Comparison of ENCODE assay signal across 9 mouse cellular contexts in genomic region chr10:11350243-11350974, GRCm38 (mm10). TPM values are rescaled to one million over a fixed set of nuclear protein-coding genes. Genes with fewer than 3 reads are reported as not detected.
DNase-seq lines count a peak whose midpoint lies in the region; ATAC-seq and TF ChIP-seq lines count a peak whose summit lies in the region.
"Not testable (repeated sequence)": the region's sequence is repeated elsewhere in the genome, so short reads cannot be mapped to it uniquely, and the experiment has no call there.
"Had no signal": no experiment of that assay in that cellular context is flagged by ENCODE, and none has a peak within 500 bp of the region (broad histone marks: within the 10 kb centered on the region; RNA-seq: fewer than 3 reads in every experiment).

No protein-coding gene starts in this region.

- not testable (repeated sequence) for H3K9ac ChIP-seq in intestine, embryonic 15.5 days; kidney, embryonic 15.5 days; liver, embryonic 12.5 days; lung, embryonic 14.5 days

- TF ChIP-seq CTCF in G1E (IDR thresholded peaks at IDR 0.05; ENCODE audit: low read depth, low read length); lung, embryonic 14.5 days (IDR thresholded peaks at IDR 0.05; ENCODE audit: low read depth): not testable (repeated sequence)

- 56% methylated on average over 3 of the region's 3 CpGs for WGBS in intestine, embryonic 15.5 days
- WGBS in kidney, embryonic 15.5 days = 44% methylated on average over 3 of the region's 3 CpGs
- WGBS in liver, embryonic 12.5 days (ENCODE audit: insufficient replicate concordance) = 57% methylated on average over 3 of the region's 3 CpGs
- 63% methylated on average over 3 of the region's 3 CpGs for WGBS in lung, embryonic 14.5 days

- DNase-seq in G1E (ENCODE audit: low spot score) = peak; percentile 25
- DNase-seq in lung, embryonic 14.5 days = peak; percentile 57
- peak; percentile 47 for DNase-seq in testis, postnatal 10 days (ENCODE audit: low spot score)

- peaks cover 35% of the 10 kb centered on the region for H3K4me1 ChIP-seq in G1E (ENCODE audit: insufficient read depth, low read depth, low read length)
- not testable (repeated sequence) for H3K4me1 ChIP-seq in intestine, embryonic 15.5 days (replicated peaks); kidney, embryonic 15.5 days; liver, embryonic 12.5 days; lung, embryonic 14.5 days (ENCODE audit: insufficient read depth)
- H3K4me1 ChIP-seq in megakaryocyte, embryonic 14.5 days = peaks cover 27% of the 10 kb centered on the region

- H3K9me3 ChIP-seq in G1E (replicated peaks); intestine, embryonic 15.5 days; kidney, embryonic 15.5 days (replicated peaks); liver, embryonic 12.5 days (replicated peaks); lung, embryonic 14.5 days (ENCODE audit: low read depth, low read length); megakaryocyte, embryonic 14.5 days: not testable (repeated sequence)

- H3K27ac ChIP-seq in intestine, embryonic 15.5 days; kidney, embryonic 15.5 days; liver, embryonic 12.5 days; lung, embryonic 14.5 days (ENCODE audit: low read depth): not testable (repeated sequence)

- not testable (repeated sequence) for H3K4me3 ChIP-seq in G1E (ENCODE audit: low read depth, low read length); intestine, embryonic 15.5 days (replicated peaks); kidney, embryonic 15.5 days (replicated peaks); liver, embryonic 12.5 days; lung, embryonic 14.5 days (ENCODE audit: low read depth, low read length)
- H3K4me3 ChIP-seq in megakaryocyte, embryonic 14.5 days (replicated peaks) = peak overlapping the region; percentile 53

- not testable (repeated sequence) for H3K4me2 ChIP-seq in intestine, embryonic 15.5 days (replicated peaks); kidney, embryonic 15.5 days; liver, embryonic 12.5 days; lung, embryonic 14.5 days

- not testable (repeated sequence) for H3K27me3 ChIP-seq in G1E (ENCODE audit: insufficient read depth, low read length); intestine, embryonic 15.5 days (replicated peaks); kidney, embryonic 15.5 days; liver, embryonic 12.5 days (replicated peaks); lung, embryonic 14.5 days (ENCODE audit: insufficient read depth, low read length); megakaryocyte, embryonic 14.5 days (replicated peaks)

- ATAC-seq in G1E (ENCODE audit: extremely low read depth, insufficient number of reproducible peaks, low FRiP score, poor library complexity, severe bottlenecking) = peak; percentile 83
- peak; percentile 40 for ATAC-seq in granulocyte monocyte progenitor cell, adult 5-6 weeks (replicated peaks; ENCODE audit: poor library complexity, severe bottlenecking)
- ATAC-seq in intestine, embryonic 15.5 days = peak; percentile 78
- ATAC-seq in kidney, embryonic 15.5 days (replicated peaks; ENCODE audit: low FRiP score) = peak; percentile 64
- peak; percentile 73 for ATAC-seq in liver, embryonic 12.5 days
- peak; percentile 76; the same call in 1 of the 2 replicates for ATAC-seq in lung, embryonic 14.5 days (ENCODE audit: insufficient read depth)

- H3K36me3 ChIP-seq in G1E (replicated peaks); intestine, embryonic 15.5 days; kidney, embryonic 15.5 days; liver, embryonic 12.5 days; lung, embryonic 14.5 days (ENCODE audit: insufficient read depth); megakaryocyte, embryonic 14.5 days (replicated peaks; ENCODE audit: low read length): not testable (repeated sequence)

RNA-seq across cellular contexts. Expression of gene Epm2a, which starts 7.2 kb away (rescaled TPM):
- total RNA-seq in G1E (2014; fragmentation: Nextera tagmentation) = 4.2 and 4.9 TPM in 2 replicates
- 14.9 and 15.0 TPM in 2 replicates for total RNA-seq in G1E (2017)
- 1.6 and 1.7 TPM in 2 replicates for polyA plus RNA-seq in G1E (2012)
- 1.9 and 3.6 TPM in 2 replicates for total RNA-seq in granulocyte monocyte progenitor cell, adult 5-6 weeks (2014; fragmentation: Nextera tagmentation)
- total RNA-seq in granulocyte monocyte progenitor cell, adult 5-6 weeks (2017) = 3.7 and 4.3 TPM in 2 replicates
- 0.24 and 0.42 TPM in 2 replicates for polyA plus RNA-seq in intestine, embryonic 15.5 days (2015; fragmentation: Nextera tagmentation; extraction: Ambion mirVana)
- 0.24 and 0.25 TPM in 2 replicates for polyA plus RNA-seq in kidney, embryonic 15.5 days (2015; fragmentation: Nextera tagmentation; extraction: Ambion mirVana)
- 0.13 and 0.43 TPM in 2 replicates for polyA plus RNA-seq in liver, embryonic 12.5 days (2016; fragmentation: Nextera tagmentation; extraction: Ambion mirVana)
- polyA plus RNA-seq in lung, embryonic 14.5 days (2014; fragmentation: Nextera tagmentation; extraction: Ambion mirVana) = 0.46 and 0.59 TPM in 2 replicates
- polyA plus RNA-seq in megakaryocyte, embryonic 14.5 days (2012; ENCODE audit: insufficient read depth, low replicate concordance) = 0.09 TPM in 1 of 2 replicates, not detected in the other
- total RNA-seq: CH12.LX had no signal
